Mouse (Mus musculus) megakaryocyte progenitor cell, adult 5-6 weeks (primary cell): ENCODE data around the gene Gpc2. TPM values are rescaled to one million over a fixed set of nuclear protein-coding genes. Genes with fewer than 3 reads are reported as not detected.

Experiments
- total RNA-seq, 2 experiments: library from RNA; stranded (forward) in 1 of 2; stranded (reverse) in 1 of 2; fragments of 157-497, 149-512 nt in 1 of 2; fragments of 200-1000 nt in 1 of 2; gene quantifications; 2 replicates each; pipeline versions ENCODE4 v1.2.3 to v1.2.4; 2015 to 2017

Gene Gpc2
- total RNA-seq, 2 experiments from 2014 or later: 2.0 to 3.9 TPM

Other genes with a start within 250 kb of the Gpc2 start
- gene Smok3c, start 226.8 kb downstream of the Gpc2 start, total RNA-seq (2015): not detected in 2 replicates
- gene Smok3c, start 226.8 kb downstream of the Gpc2 start, total RNA-seq (2017): not detected in 2 replicates
- 26.0 and 30.1 TPM in 2 replicates for gene Zkscan1, start 194.9 kb downstream of the Gpc2 start, total RNA-seq (2015)
- gene Zkscan1, start 194.9 kb downstream of the Gpc2 start, total RNA-seq (2017): 19.9 and 25.2 TPM in 2 replicates
- gene Zscan21, start 163.1 kb downstream of the Gpc2 start, total RNA-seq (2015): 13.9 and 14.0 TPM in 2 replicates
- 11.8 and 12.5 TPM in 2 replicates for gene Zscan21, start 163.1 kb downstream of the Gpc2 start, total RNA-seq (2017)
- gene Zfp113, start 124.3 kb downstream of the Gpc2 start, total RNA-seq (2015): 6.5 and 7.5 TPM in 2 replicates
- gene Zfp113, start 124.3 kb downstream of the Gpc2 start, total RNA-seq (2017): 7.8 and 8.0 TPM in 2 replicates
- 161 and 164 TPM in 2 replicates for gene Cops6, start 118.9 kb downstream of the Gpc2 start, total RNA-seq (2015)
- gene Cops6, start 118.9 kb downstream of the Gpc2 start, total RNA-seq (2017): 54.4 and 55.6 TPM in 2 replicates
- gene Ap4m1, start 108.0 kb downstream of the Gpc2 start, total RNA-seq (2015): 14.3 and 15.9 TPM in 2 replicates
- 34.1 and 36.9 TPM in 2 replicates for gene Ap4m1, start 108.0 kb downstream of the Gpc2 start, total RNA-seq (2017)
- gene Mcm7, start 107.6 kb downstream of the Gpc2 start, total RNA-seq (2015): 239 and 250 TPM in 2 replicates
- 395 and 444 TPM in 2 replicates for gene Mcm7, start 107.6 kb downstream of the Gpc2 start, total RNA-seq (2017)
- gene Taf6, start 92.6 kb downstream of the Gpc2 start, total RNA-seq (2015): 23.2 and 29.5 TPM in 2 replicates
- 34.0 and 43.8 TPM in 2 replicates for gene Taf6, start 92.6 kb downstream of the Gpc2 start, total RNA-seq (2017)
- 28.7 and 30.1 TPM in 2 replicates for gene Cnpy4, start 92.5 kb downstream of the Gpc2 start, total RNA-seq (2015)
- gene Cnpy4, start 92.5 kb downstream of the Gpc2 start, total RNA-seq (2017): 45.8 and 59.3 TPM in 2 replicates
- gene Mblac1, start 85.7 kb downstream of the Gpc2 start, total RNA-seq (2015): 6.9 and 7.1 TPM in 2 replicates
- gene Mblac1, start 85.7 kb downstream of the Gpc2 start, total RNA-seq (2017): 9.4 and 10.0 TPM in 2 replicates
- gene Nxpe5, start 54.1 kb downstream of the Gpc2 start, total RNA-seq (2015): 0.94 and 2.0 TPM in 2 replicates
- gene Nxpe5, start 54.1 kb downstream of the Gpc2 start, total RNA-seq (2017): 1.9 and 2.2 TPM in 2 replicates
- 123 and 127 TPM in 2 replicates for gene Lamtor4, start 24.5 kb downstream of the Gpc2 start, total RNA-seq (2015)
- gene Lamtor4, start 24.5 kb downstream of the Gpc2 start, total RNA-seq (2017): 69.9 and 101 TPM in 2 replicates
- 35.7 and 44.1 TPM in 2 replicates for gene BC037034, start 16.0 kb downstream of the Gpc2 start, total RNA-seq (2015)
- 44.1 and 46.7 TPM in 2 replicates for gene BC037034, start 16.0 kb downstream of the Gpc2 start, total RNA-seq (2017)
- not detected in 2 replicates for gene Gal3st4, start 7.2 kb downstream of the Gpc2 start, total RNA-seq (2015)
- gene Gal3st4, start 7.2 kb downstream of the Gpc2 start, total RNA-seq (2017): 0.12 and 0.30 TPM in 2 replicates
- gene Gm43720, start within 50 bp of the Gpc2 start, total RNA-seq (2015): not detected in 2 replicates
- not detected in 2 replicates for gene Gm43720, start within 50 bp of the Gpc2 start, total RNA-seq (2017)
- gene Stag3, start 235 bp upstream of the Gpc2 start, total RNA-seq (2015): 15.7 and 20.2 TPM in 2 replicates
- 9.3 and 22.2 TPM in 2 replicates for gene Stag3, start 235 bp upstream of the Gpc2 start, total RNA-seq (2017)
- gene Pvrig, start 62.0 kb upstream of the Gpc2 start, total RNA-seq (2015): 0.54 TPM in 1 of 2 replicates, not detected in the other
- 0.17 and 0.34 TPM in 2 replicates for gene Pvrig, start 62.0 kb upstream of the Gpc2 start, total RNA-seq (2017)
- gene Zfp157, start 161.5 kb upstream of the Gpc2 start, total RNA-seq (2015): 11.5 and 16.9 TPM in 2 replicates
- gene Zfp157, start 161.5 kb upstream of the Gpc2 start, total RNA-seq (2017): 10.8 and 16.1 TPM in 2 replicates